Mouse (Mus musculus): ENCODE data around the gene Pou2f1.

GRCm38 (mm10) chr1:165878751-165879150 lies 123.7 kb downstream of the Pou2f1 start:
- TF ChIP-seq CTCF (IDR thresholded peaks at IDR 0.05; ENCODE audit: borderline replicate concordance, insufficient read depth, low read length) (no peak), POLR2A (IDR thresholded peaks at IDR 0.05; ENCODE audit: low read depth, low read length) (no peak)

Data from embryonic fibroblast, embryonic 13.5 days (primary cell).